Mouse (Mus musculus): Measurements from ENCODE around the gene Prmt8. TPM values are rescaled to one million over a fixed set of nuclear protein-coding genes. Genes with fewer than 3 reads are reported as not detected.

Prmt8 gene
- polyA plus RNA-seq, 1 experiment from 2014 or later = 0.13 TPM

DNA sequence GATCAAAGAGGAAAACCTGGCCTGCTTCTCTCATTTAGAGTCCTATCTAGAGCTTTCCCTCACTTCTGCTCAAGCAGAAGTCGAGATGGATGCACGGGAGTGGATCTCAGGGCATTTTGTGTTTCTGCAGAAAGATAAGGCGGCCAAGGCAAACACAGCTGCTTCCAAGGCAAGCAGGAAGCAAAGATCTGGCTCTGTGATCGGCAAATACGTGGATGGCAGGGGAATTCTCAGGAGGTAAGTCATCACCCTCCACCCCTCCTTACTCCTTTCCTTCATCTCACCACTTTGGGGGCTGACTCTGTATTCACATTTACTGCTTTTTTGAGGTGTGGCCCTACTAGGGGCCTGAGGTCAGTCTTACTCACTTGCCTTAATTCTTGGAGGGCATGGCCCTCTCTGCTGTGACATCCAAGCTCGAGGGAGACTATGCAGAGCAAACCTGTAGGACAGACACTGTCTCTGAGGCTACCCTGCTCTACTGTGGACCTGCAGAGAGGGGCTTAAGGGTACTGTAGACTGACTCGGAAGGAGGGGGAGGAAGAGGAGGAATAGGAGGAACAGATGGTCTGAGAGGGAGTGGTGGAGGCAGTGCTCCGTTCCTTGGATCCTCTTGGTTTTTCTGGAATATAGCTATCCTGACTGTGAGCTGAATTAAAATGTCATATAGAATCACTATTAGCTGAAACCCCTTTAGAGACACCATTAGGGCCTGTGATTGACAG is 128.0 kb downstream of the Prmt8 start:
- DNase-seq (ENCODE audit: low spot score) = no peak
- WGBS = 73% methylated on average over 8 of the region's 8 CpGs
- H3K36me3 ChIP-seq (ENCODE audit: control insufficient read depth, insufficient read depth, low read length) = no peaks in the 10 kb centered on the region

More for the DNA sequence above, 128.0 kb downstream of the Prmt8 start:
- Histone ChIP-seq H3K4me3 (ENCODE audit: low read depth, low read length) (no peak overlapping the region), H3K4me1 (ENCODE audit: control insufficient read depth, insufficient read depth, low read length) (no peaks in the 10 kb centered on the region), H3K4me2 (ENCODE audit: low read depth, severe bottlenecking) (no peak overlapping the region), H3K27me3 (ENCODE audit: control insufficient read depth, insufficient read depth, low read length) (no peaks in the 10 kb centered on the region), H3K27ac (replicated peaks; ENCODE audit: low read depth, low read length) (no peak overlapping the region), H3K9ac (ENCODE audit: low read length) (no peak overlapping the region), H3K9me3 (ENCODE audit: control insufficient read depth, low read length) (no peaks in the 10 kb centered on the region)
- ATAC-seq (ENCODE audit: insufficient number of reproducible peaks, low FRiP score, low TSS enrichment, low read depth) = no peak

Small RNA genes lying within 50 kb of the gene (microRNA-seq; reads per million reads assigned to microRNA genes)
- gene Mir7233 = not detected

Other genes starting within 250 kb of the Prmt8 start
- gene Cracr2a, start 208.1 kb downstream of the Prmt8 start, polyA plus RNA-seq (2014; fragmentation: Nextera tagmentation; extraction: Ambion mirVana) = 1.2 and 1.4 TPM in 2 replicates
- gene Tspan11, start 118.1 kb upstream of the Prmt8 start, polyA plus RNA-seq (2014; fragmentation: Nextera tagmentation; extraction: Ambion mirVana) = 13.6 and 13.7 TPM in 2 replicates